Mouse (Mus musculus): Measurements from ENCODE around the gene Gm5930. TPM values are rescaled to one million over a fixed set of nuclear protein-coding genes. Genes with fewer than 3 reads are reported as not detected.
"Not testable (repeated sequence)": the region's sequence is repeated elsewhere in the genome, so short reads cannot be mapped to it uniquely, and the experiment has no call there.

The Gm5930 gene
- polyA plus RNA-seq (2016; fragmentation: Nextera tagmentation; extraction: Ambion mirVana) = not detected in 2 replicates

GRCm38 (mm10) chr14:44338484-44338883, at the start of gene Gm5930:
Gm5930 (minus strand) TSS chr14:44338584.
- H3K27ac ChIP-seq; H3K9me3 ChIP-seq; H3K36me3 ChIP-seq (replicated peaks); ATAC-seq (ENCODE audit: low FRiP score); H3K27me3 ChIP-seq; H3K4me1 ChIP-seq; H3K9ac ChIP-seq; H3K4me2 ChIP-seq; H3K4me3 ChIP-seq (replicated peaks): not testable (repeated sequence)
- WGBS = 80% methylated on average over 1 of the region's 2 CpGs

GRCm38 (mm10) chr14:44384233-44384632, 45.8 kb upstream of the Gm5930 start:
- 77% methylated on average over 4 of the region's 4 CpGs for WGBS
- H3K36me3 ChIP-seq (replicated peaks); H3K27me3 ChIP-seq; H3K9me3 ChIP-seq; H3K4me3 ChIP-seq (replicated peaks); H3K27ac ChIP-seq; H3K9ac ChIP-seq; ATAC-seq (ENCODE audit: low FRiP score); H3K4me1 ChIP-seq; H3K4me2 ChIP-seq: not testable (repeated sequence)

- not testable (repeated sequence) for H3K27me3 ChIP-seq; H3K9me3 ChIP-seq; H3K27ac ChIP-seq; H3K4me2 ChIP-seq; H3K4me1 ChIP-seq; H3K4me3 ChIP-seq (replicated peaks); H3K36me3 ChIP-seq (replicated peaks); ATAC-seq (ENCODE audit: low FRiP score); H3K9ac ChIP-seq
- WGBS = 93% methylated on average over 4 of the region's 4 CpGs
Observed at GRCm38 (mm10) chr14:44365057-44365456, 26.7 kb upstream of the Gm5930 start, which contains the start of gene Gm8229. Gm8229 (plus strand) TSS chr14:44365357.

DNA sequence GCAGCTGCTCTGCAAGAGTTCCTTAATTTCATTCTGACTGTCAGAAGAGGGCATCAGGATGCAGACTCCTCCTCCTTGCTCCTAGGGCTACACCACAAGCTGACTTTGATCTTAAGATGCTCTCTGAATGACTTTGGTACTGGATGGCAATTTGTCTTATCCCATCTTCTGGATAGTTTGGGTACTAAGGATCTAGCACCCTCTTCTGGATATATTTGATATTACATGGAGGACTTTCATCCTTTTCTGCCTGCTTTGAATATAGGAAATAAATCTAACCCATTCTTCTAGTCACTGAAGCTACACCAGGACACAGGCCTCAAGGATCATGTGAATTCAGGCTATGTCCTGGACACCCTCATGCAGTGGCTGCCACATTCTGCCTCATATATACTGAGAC, 23.9 kb upstream of the Gm5930 start:
- not testable (repeated sequence) for H3K9me3 ChIP-seq; H3K27ac ChIP-seq; ATAC-seq (ENCODE audit: low FRiP score); H3K9ac ChIP-seq; H3K4me2 ChIP-seq; H3K27me3 ChIP-seq; H3K36me3 ChIP-seq (replicated peaks); H3K4me1 ChIP-seq; H3K4me3 ChIP-seq (replicated peaks)

DNA sequence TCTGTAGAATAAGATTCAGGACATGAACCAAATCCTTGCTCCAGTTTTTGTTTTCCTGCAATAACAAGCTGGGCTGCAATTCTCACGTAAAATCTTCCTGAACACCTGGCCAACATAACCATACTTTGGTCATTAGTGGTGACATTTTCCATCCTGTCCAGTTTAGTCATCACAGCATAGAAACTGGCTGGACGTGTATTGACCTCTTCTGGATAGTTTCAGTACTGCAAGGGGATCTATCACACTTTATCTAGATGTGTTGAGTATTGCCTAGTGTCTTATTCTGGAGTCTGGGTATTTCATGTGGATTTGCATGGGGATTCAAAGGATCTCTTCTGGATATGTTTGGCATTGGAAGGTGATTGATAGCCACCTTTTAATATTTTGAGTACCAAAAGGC, 23.0 kb upstream of the Gm5930 start:
- not testable (repeated sequence) for H3K27ac ChIP-seq; H3K27me3 ChIP-seq; H3K4me3 ChIP-seq (replicated peaks); H3K36me3 ChIP-seq (replicated peaks); H3K4me1 ChIP-seq; H3K9ac ChIP-seq; H3K4me2 ChIP-seq; ATAC-seq (ENCODE audit: low FRiP score); H3K9me3 ChIP-seq
- 55% methylated on average over 2 of the region's 2 CpGs for WGBS

DNA sequence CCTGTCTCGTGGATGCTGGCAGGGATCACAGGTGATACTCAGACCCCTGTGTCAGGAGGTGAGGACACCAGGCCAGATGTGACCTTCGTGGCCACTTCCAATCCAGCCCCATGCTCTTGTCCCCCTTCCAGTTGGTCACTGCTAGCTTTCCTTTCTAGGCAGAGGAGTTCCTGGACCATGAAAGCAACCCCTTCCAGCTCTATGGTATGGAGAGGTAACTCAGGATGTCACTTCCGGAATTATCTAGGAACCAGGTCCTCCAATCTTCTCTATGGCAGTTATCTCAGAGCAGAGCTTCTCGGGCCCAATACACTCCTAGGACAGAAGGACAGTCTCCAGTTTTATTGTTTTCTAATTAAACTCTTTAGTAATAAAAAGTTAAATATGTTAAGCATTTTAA, 26.3 kb downstream of the Gm5930 start:
- WGBS = 78% methylated on average over 4 of the region's 4 CpGs
- not testable (repeated sequence) for H3K4me1 ChIP-seq; H3K9me3 ChIP-seq; H3K27me3 ChIP-seq; H3K4me2 ChIP-seq; H3K9ac ChIP-seq; H3K4me3 ChIP-seq (replicated peaks); ATAC-seq (ENCODE audit: low FRiP score); H3K36me3 ChIP-seq (replicated peaks); H3K27ac ChIP-seq

GRCm38 (mm10) chr14:44285280-44285679, 53.1 kb downstream of the Gm5930 start, which contains the start of gene Gm8220:
Gm8220 (plus strand) TSS chr14:44285580.
- not testable (repeated sequence) for H3K4me1 ChIP-seq; H3K36me3 ChIP-seq (replicated peaks); H3K27ac ChIP-seq; H3K27me3 ChIP-seq; H3K9me3 ChIP-seq; H3K4me3 ChIP-seq (replicated peaks); H3K4me2 ChIP-seq; ATAC-seq (ENCODE audit: low FRiP score); H3K9ac ChIP-seq
- WGBS = 93% methylated on average over 2 of the region's 2 CpGs

Other genes with a start within 250 kb of the Gm5930 start
- gene Ear2, start 235.9 kb downstream of the Gm5930 start, polyA plus RNA-seq (2016; fragmentation: Nextera tagmentation; extraction: Ambion mirVana) = not detected in 2 replicates
- gene Gm3327, start 214.7 kb downstream of the Gm5930 start, polyA plus RNA-seq (2016; fragmentation: Nextera tagmentation; extraction: Ambion mirVana) = not detected in 2 replicates
- gene Gm8212, start 140.9 kb downstream of the Gm5930 start, polyA plus RNA-seq (2016; fragmentation: Nextera tagmentation; extraction: Ambion mirVana) = not detected in 2 replicates
- gene 4930503E14Rik, start 125.3 kb downstream of the Gm5930 start, polyA plus RNA-seq (2016; fragmentation: Nextera tagmentation; extraction: Ambion mirVana) = not detected in 2 replicates
- gene Gm8220, start 53.0 kb downstream of the Gm5930 start, polyA plus RNA-seq (2016; fragmentation: Nextera tagmentation; extraction: Ambion mirVana) = not detected in 2 replicates
- gene Gm8229, start 26.8 kb upstream of the Gm5930 start, polyA plus RNA-seq (2016; fragmentation: Nextera tagmentation; extraction: Ambion mirVana) = not detected in 2 replicates
- gene Gm3371, start 72.1 kb upstream of the Gm5930 start, polyA plus RNA-seq (2016; fragmentation: Nextera tagmentation; extraction: Ambion mirVana) = not detected in 2 replicates
- gene Gm8232, start 95.1 kb upstream of the Gm5930 start, polyA plus RNA-seq (2016; fragmentation: Nextera tagmentation; extraction: Ambion mirVana) = not detected in 2 replicates
- not detected in 2 replicates for gene BC061237, start 153.9 kb upstream of the Gm5930 start, polyA plus RNA-seq (2016; fragmentation: Nextera tagmentation; extraction: Ambion mirVana)
- gene Gm17093, start 179.7 kb upstream of the Gm5930 start, polyA plus RNA-seq (2016; fragmentation: Nextera tagmentation; extraction: Ambion mirVana) = not detected in 2 replicates
- gene Gm8247, start 244.6 kb upstream of the Gm5930 start, polyA plus RNA-seq (2016; fragmentation: Nextera tagmentation; extraction: Ambion mirVana) = not detected in 2 replicates